Mouse (Mus musculus) ovary, postnatal 14 days (tissue): ENCODE data around the gene Celsr2.
A peak's percentile ranks its signal among the peaks of the same experiment; 100 is the strongest.

Source experiments
- DNase-seq: peaks from one replicate; pipeline ENCODE4 v3.0.0; 2022; ENCODE audit warnings: low spot score

Celsr2 gene

GRCm38 (mm10) chr3:108414857-108415830, at the start of gene Celsr2:
Celsr2 (minus strand) TSS chr3:108415552.
- DNase-seq, result no peak

GRCm38 (mm10) chr3:108458866-108459265, 43.5 kb upstream of the Celsr2 start:
- no peak for DNase-seq

- no peak for DNase-seq
These were observed 43.0 kb upstream of the Celsr2 start for GRCm38 (mm10) chr3:108458380-108458779.

GRCm38 (mm10) chr3:108454172-108454571, 38.8 kb upstream of the Celsr2 start:
- DNase-seq, result no peak

GRCm38 (mm10) chr3:108451969-108452368, 36.6 kb upstream of the Celsr2 start:
- no peak for DNase-seq

DNA sequence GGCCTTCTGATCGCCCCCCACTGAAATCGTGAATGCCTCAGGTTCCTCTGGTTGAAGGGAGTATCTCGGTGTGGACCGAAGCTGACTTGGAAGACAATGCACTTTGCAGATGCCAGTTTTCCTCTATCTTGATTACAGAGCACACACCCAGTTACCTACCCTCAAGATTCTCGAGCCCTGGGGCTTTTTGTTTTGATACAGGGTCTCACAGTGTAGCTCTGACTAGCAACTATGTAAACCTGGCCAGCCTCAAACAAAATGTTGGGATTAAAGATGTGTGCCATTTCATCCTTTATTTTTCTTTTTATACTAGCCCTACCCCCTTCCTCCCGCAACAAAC, 30.0 kb upstream of the Celsr2 start:
- DNase-seq, result no peak

DNA sequence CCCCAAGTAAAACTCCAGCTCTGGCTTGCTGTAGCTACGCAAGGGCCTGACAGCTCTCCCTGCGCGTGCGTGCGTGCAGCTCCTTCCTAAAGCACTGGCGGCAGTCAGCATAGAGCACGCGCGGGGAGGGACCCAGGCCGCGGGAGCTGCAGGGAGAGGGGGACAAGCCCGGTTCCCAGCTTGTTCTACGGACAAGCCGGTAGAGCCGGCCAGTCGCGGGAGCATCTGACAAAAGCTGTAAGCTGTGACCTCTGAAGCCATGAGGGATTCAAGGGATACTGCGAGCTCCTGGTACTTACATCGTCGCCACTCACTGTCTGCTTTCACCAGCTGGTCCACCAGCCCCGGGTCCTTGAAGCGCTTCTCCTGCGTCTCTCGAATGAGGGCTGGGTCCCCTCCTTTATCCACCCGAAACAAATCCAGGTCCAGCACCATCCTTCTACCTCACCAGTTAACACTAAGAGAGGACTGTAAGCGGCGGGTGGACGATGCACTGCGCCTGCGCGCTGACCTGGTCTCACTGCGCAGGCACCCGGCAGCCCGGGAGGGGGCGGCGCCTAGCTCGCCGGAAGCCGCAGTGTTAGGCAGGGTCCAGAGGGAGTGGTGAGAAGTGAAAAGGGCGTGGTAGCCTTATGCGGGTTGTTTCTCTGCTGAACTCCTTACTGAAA, 29.5 kb upstream of the Celsr2 start, which contains the start of gene Sars:
Gene Sars (minus strand): TSS at position 512 of the 668 bp plus-strand sequence.
- peak; percentile 87 for DNase-seq

DNA sequence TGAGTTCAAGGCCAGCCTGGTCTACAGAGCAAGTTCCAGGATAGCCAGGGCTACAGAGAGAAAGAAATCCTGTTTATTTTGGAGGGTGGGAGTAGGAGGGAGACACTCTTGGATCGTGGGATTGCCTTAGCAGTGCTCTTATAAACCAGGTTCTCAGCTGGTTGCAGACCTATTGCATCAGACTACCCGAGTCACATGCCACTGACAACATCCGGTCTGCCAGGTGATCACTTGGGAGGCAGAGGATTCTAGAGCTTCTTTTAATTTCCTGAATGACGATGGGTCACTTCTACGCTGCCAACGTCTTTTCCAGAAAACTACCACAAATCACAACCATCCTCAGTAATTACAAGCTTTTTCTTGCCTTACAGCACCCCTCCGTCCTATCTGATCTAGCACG, 28.7 kb upstream of the Celsr2 start:
- DNase-seq, result no peak

- no peak for DNase-seq
These were observed 21.0 kb upstream of the Celsr2 start for GRCm38 (mm10) chr3:108436380-108436714.

GRCm38 (mm10) chr3:108435701-108436379, 20.5 kb upstream of the Celsr2 start:
- no peak for DNase-seq

DNA sequence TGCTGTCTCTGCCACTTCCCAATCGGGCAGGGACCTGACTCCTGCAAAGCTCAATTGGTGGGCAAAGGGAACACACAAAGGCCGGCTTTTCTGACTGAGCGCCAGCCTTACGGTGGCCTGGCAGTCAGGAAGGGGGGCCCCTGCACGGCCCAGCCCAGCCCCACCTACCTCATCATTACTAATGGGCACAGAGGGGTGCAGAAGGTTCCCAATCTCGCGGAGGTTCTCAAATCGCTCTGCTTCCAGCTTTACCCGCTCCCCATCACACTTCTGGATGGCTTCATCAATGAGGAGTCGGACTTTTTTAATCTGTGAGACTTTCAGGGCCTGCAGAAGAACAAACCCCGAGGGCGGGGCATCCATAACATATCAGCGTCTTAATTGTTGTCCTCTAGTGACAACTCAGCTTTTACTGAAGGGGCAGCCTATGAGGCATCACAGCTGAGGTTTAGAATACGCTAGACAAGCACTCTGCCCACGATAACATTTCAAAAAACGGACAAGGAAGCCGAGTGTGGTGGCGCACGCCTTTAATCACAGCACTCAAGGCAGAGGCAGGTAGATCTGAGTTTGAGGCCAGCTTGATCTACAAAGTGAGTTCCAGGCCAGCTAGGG, 18.6 kb upstream of the Celsr2 start:
- DNase-seq, result no peak

DNA sequence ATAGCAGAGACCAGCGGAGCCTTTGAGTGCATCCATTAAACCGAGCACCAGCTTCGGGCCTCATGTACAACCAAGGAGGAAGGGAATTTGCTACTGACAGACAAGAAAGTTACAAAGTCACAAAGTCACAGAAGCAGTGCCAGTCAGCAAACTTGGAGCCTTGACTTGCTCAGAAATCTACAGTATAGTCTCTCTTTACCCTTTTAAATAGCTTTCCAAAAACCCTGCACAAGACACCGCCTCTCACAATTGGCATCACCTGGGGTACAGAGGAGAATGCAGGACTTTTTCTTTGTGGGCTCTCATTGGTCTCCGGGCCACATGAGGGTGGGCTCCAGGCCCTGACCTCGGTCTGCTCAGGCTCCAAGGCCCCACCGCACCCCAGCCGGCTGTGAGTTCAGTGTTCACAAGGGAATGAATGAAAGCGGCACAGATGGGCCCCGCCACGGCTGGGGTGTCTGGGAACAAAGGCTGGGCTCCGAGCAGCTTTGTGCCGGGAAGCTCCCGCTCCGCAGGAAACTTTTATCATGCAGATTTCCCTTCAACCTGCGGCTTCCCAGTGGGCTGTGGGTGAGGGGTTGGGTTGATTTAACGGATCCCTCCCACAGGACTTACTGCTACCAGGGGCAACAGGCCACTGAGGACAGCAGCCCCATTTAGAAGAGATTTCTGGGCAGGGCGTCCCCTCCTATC, 18.0 kb upstream of the Celsr2 start:
- no peak for DNase-seq

GRCm38 (mm10) chr3:108432542-108433187, 17.3 kb upstream of the Celsr2 start:
- DNase-seq, result no peak

DNA sequence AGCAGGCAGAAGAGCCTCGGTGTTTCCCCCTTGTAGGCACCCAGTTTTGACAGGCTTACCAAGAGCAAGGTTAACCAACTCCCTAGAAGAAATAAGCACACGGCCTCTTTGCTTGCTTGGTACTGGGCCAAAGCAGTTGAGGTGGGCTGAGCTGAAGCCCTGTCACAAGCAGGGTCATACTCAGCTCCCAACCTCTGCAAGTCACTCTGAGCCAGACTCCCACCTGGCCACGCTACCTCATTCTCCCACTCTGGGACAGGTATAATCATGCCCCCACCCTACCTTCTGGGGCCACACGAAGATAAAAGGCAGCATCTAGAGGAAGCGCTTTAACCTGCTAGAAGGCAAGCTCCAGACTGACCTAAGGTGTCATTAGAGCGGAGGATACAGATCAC, 10.3 kb upstream of the Celsr2 start:
- no peak for DNase-seq

DNA sequence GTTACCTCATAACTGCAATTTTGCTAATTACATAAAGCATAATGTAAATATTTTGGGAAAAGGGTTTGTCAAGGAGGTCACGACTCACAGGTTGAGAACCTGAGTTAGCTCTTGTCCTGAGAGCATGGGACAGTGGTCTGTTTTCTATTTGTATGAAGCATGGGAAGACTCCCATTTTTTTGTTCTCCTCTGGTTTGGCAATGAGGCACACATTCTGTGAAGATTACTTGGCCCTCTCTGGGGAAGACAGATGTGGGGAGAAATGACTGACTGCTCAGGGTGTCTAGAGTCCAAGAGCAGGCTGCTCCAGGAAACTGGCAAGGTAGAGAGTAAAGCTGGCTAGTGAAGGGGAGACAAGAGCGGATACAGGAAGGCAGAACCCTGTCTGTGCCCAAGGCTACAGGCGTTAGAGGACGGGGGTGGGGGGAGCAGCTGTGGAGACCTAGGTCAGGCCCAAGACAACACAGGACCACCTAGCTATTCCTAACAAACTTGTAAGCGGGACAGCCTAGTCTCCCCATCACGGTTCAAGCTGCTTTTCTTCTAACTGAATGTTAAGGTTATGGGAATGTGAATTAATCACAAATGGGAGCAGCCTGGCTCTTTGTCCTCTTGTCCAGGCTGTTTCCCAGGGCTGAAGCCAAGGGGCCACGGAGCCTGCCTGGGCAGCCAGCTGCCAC, 9.7 kb upstream of the Celsr2 start:
- DNase-seq, result no peak

DNA sequence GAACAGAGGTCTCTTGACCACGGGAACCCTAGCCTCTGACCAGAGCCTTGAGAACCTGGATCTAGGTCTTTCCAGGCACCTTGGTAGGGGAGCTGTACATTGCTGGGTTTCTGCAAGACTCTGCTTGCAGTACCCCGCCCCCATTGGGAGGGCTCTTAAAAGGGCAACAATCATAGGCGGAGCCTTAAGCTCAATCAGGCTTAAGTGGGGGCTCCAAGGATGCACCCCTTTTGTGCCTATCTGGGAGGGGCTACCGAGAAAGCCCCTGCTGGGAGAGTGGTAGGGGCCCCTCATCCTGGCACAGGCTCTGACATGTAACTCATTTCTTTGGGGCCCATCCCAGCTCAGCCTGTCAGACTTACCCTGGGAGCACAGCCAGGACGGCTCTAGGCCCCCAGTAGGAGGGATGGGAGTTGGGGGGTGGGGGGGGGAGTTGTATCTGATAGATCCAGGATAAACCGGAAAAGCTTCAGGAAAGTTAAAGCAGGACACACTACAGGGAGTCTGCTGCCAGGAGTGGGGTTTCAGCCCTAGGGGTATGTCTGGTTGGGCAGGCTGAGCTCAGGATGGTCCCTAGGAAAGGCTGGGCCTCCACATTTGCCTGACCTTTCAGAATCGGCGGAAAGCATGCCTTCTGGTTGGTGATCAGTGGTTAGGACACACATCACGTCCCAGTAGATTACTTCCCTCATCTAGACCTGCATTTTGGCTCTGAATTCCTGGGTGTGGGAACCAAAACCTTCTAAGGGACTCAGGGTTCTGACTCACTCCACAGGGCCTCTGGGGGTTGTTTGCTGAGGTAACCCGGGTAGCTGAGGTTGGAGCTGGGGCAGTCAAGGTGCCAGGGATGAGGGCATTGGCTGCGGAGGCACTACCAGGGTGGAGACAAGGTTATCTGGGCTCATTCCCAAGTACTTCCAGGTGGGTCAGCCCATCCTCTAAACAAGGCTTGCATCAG, 8.8 kb upstream of the Celsr2 start:
- no peak for DNase-seq

DNA sequence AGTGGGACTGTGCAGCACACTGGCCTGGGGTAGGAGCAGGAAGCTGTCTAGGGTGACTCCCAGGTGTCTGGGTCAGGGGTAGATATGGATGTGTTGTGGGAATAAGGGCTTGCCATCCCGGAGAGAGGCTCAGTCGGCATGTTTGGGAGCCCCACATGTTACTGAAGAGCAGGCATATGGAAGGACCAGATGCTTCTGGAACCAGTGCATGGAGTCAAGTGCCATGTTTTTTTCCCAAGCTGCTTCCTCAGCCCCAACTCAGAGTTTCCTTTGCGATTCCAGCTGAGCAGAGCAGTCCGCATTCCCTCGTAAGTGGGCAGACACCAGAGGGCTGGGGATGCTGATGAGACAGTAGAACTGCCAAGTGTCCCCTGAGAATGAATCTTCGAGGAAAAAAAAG, 7.7 kb upstream of the Celsr2 start:
- DNase-seq, result no peak

- peak; percentile 53 for DNase-seq
These were observed 475 bp upstream of the Celsr2 start for GRCm38 (mm10) chr3:108415831-108416223.

GRCm38 (mm10) chr3:108413634-108414360, 1.6 kb downstream of the Celsr2 start:
- no peak for DNase-seq
